Mouse (Mus musculus) embryonic fibroblast, embryonic 13.5 days (primary cell): ENCODE data around the gene Fam49a.

Experiments
- CTCF ChIP-seq: IDR thresholded peaks from 2 replicates; pipeline ENCODE4 v1.5.1; 2011; ENCODE audit warnings: mild to moderate bottlenecking, control low read depth, low read length, moderate library complexity, borderline replicate concordance; ENCODE audit not compliant: insufficient read depth
- POLR2A ChIP-seq: IDR thresholded peaks from 2 replicates; pipeline ENCODE4 v1.6.1; 2011; ENCODE audit warnings: low read depth, mild to moderate bottlenecking, control low read depth, low read length, moderate library complexity

GRCm38 (mm10) chr12:12274115-12274514 is 12.2 kb downstream of the Fam49a start:
- TF ChIP-seq POLR2A (no peak), CTCF (no peak)
